Mouse (Mus musculus): ENCODE results near the gene Mrps5.

DNA sequence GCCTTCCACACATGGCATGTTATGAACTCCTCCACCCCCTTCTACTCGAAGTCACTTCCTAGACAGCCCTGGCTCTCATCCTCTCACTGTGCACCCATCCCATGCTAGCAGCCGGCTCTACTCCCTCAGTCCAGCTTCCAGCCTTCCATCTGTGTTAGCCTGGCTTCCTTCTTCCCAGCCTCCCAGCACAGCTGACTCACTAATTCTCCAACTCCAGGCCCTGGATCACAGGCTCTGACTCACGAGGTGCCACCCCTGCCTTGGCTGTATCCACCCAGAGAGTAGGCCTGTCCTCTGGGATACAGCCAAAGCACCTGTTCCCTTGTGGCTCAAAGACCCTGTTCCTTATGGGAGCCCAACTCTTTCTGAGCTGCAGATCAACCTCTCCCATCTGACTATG, 49.5 kb upstream of the Mrps5 start:
- TF ChIP-seq CTCF (IDR thresholded peaks at IDR 0.05) (no peak), EP300 (IDR thresholded peaks at IDR 0.05) (no peak)
